Mouse (Mus musculus) embryonic fibroblast, embryonic 13.5 days (primary cell): Measurements from ENCODE around the gene Lhfpl2.

Experiments
- CTCF ChIP-seq: IDR thresholded peaks from 2 replicates; pipeline ENCODE4 v1.5.1; 2011; ENCODE audit warnings: mild to moderate bottlenecking, control low read depth, low read length, moderate library complexity, borderline replicate concordance; ENCODE audit not compliant: insufficient read depth
- POLR2A ChIP-seq: IDR thresholded peaks from 2 replicates; pipeline ENCODE4 v1.6.1; 2011; ENCODE audit warnings: low read depth, mild to moderate bottlenecking, control low read depth, low read length, moderate library complexity

DNA sequence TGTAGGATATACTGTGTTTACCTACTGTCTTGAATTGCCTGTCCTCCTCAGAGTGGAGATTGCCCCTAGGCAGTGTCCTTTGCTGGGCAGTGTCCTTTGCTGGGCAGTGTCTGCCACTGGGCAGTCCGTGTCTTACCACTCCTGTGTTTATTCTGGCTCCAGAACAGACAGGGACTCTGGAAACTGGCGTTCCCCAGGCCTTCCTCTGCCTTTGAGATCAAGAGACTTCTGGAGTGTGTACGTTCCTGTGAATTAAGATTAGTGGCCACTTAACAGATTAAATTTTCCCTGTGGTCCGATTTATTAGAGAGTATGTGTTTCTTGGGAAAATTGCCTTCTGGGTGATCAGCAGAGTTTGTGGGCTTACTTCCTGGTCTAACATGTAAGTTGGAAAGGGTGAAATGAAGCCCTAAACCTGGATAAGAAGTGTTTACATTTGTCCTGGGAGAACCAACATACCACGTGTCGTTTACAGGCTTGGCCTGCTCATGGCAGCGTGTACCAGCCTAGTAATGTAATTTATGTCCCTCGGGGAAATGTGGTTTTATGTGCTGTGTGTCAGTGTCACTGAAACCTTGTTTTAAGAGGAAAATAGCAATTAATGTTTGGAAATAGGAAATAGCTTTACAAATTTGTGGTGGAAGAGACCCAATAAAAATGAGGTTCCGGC is 15.6 kb downstream of the Lhfpl2 start:
- TF ChIP-seq CTCF (no peak), POLR2A (no peak)
